Mouse (Mus musculus): ENCODE results near the gene Ercc8. TPM values are rescaled to one million over a fixed set of nuclear protein-coding genes. Genes with fewer than 3 reads are reported as not detected.
A peak's percentile ranks its signal among the peaks of the same experiment; 100 is the strongest.

Gene Ercc8
- total RNA-seq, 2 experiments from 2014 or later: 9.5 to 10.2 TPM

DNA sequence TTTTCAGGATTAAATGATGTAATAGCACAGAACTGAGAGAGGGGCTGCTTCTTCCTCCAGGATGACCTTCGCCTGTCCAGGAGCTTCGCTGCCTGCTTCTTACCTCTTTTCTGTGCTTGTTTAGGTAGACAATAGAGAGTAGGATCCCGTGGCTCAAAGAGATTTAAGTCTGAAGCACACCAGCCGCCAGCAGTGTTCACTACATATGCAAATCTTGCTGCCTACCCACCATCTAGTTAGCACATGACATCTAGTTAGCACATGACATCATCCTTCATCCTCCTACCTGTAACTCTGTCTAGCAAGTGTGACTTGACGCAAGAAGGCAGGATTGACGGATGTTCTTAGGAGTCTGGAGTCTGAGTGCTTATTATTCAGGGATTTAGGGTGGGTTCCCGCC, 61.2 kb downstream of the Ercc8 start:
- DNase-seq: no peak

DNA sequence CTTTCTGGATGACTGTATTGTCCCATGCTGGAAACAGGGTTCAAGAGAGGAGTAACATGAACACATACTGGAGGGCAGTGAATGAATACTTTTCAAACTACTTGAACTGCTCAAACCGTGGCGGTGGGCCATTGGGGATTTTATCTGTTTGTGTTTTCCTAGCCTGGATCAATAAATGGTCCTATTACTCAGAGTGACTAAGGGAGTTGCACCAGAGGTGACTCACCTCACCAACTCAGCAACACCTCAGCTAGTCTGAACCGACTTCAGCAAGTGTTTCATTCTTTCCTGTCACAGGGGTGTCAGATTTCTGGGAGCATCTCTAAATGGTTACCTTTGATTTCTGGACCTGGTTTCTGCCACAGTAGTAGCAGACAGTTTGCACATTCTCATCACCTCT, 70.7 kb downstream of the Ercc8 start:
- DNase-seq: no peak

DNA sequence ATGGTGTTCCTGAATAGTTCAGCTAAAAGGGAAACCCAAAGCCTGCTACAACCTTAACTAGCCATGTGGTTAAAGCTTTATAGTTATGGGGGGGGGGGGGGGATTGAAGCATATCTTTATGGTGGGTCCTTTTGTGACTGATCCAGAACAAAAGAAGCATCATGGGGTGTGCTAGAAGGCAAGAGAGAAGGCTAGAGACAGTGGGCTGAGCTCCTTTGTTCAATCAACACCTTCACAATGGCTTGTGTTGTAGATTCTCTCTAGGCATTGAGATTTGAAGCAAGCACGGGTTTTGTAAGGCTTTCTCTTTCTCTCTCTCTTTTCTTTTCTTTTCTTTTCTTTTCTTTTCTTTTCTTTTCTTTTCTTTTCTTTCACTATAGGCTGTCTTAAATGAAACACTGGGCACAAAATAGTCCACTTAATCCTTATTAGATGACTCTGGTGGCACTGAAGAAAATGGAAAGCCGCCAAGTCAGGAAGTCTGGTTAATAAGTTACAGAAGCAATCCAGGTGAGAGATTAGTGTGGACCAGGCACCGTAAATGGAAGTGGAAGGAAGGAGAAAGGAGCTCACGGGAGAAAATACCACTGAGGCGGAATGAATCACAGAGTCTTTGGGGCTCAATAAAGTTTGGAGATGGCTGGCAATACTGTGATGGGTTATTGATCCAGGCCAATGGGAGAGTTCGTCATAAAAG, 71.3 kb downstream of the Ercc8 start:
- DNase-seq: no peak

DNA sequence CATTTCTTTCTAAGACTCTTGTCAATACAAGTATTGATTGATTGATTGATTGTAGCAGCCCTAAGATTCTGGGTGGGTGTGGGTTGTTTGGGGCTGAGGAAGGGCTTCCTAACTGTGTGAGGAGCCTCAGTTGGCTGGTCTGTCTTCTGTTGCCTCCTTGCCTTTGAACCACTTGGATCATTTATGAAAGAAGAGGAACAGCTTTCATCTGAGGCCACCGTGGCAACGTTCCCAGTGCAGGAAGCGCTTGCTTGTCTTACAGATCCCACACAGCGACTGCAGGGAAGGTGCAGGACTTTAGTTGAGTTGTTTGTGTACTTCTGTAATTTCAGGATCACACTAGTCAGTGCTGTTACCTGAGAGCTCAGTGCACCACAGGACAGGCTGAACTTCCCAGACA, 81.5 kb downstream of the Ercc8 start:
- peak; percentile 20 for DNase-seq

DNA sequence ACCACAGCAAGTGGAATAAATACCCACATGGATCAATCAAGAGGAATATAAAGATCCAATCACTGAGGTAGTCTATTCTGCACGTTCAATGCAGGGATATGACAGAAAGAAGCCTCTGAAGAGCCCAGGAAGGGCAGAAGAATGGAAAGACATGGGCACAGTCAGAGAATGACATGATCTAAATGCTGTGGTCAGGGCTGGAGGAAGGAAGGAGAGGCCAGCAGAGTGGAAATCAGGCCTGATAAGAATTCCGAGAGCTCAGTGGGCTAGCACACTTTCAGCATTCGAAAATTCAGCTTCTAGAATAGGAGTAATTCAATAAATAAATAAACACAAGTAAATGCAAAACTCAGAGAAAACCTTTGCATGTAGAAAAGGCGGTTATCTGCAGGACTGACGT, 83.2 kb downstream of the Ercc8 start:
- DNase-seq: no peak

Other genes with a start within 250 kb of the Ercc8 start
- gene Smim15, start 114.3 kb upstream of the Ercc8 start, total RNA-seq (2021): 10 to 100 TPM; 22.0 to 27.6 TPM
- 10 to 100 TPM; 13.3 to 14.2 TPM for gene Ndufaf2, start 108 bp upstream of the Ercc8 start, total RNA-seq (2021)
- gene Elovl7, start 55.7 kb downstream of the Ercc8 start, total RNA-seq (2021): 1 to 10 TPM in 1 of 2 experiments, under 1 TPM in 1; 0.97 to 1.3 TPM
- 1 to 10 TPM; 1.6 to 3.0 TPM for gene Depdc1b, start 157.6 kb downstream of the Ercc8 start, total RNA-seq (2021)

Data from gastrocnemius, postnatal 10 days (tissue).